Mouse (Mus musculus): ENCODE data around the gene Pnp.
"Not testable (repeated sequence)": the region's sequence is repeated elsewhere in the genome, so short reads cannot be mapped to it uniquely, and the experiment has no call there.

Pnp gene

DNA sequence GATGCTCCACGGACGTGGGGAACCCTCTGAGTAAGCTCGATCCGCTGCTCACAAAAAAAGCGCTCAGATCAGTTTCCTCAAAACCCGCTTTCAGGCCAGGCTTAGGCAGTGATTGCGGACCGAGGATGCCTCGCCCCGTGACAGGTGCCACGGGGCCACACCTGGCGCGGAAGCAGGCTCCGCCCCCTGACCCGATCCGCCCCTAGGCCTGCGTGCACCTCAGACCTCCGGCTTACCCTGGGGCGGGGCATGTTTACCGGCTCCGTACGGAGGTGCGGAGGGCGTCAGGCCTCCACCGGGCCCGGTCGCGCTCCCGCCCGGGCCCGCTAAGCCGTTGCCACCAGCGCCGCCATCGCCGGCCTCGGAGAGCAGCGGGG lies 517 bp upstream of the Pnp start:
- DNase-seq (ENCODE audit: low spot score) = no peak

- DNase-seq (ENCODE audit: low spot score) = no peak
Measured at GRCm38 (mm10) chr14:50931493-50932020, 675 bp downstream of the Pnp start.

- DNase-seq (ENCODE audit: low spot score) = no peak
Measured at GRCm38 (mm10) chr14:50936649-50937048, 5.8 kb downstream of the Pnp start.

DNA sequence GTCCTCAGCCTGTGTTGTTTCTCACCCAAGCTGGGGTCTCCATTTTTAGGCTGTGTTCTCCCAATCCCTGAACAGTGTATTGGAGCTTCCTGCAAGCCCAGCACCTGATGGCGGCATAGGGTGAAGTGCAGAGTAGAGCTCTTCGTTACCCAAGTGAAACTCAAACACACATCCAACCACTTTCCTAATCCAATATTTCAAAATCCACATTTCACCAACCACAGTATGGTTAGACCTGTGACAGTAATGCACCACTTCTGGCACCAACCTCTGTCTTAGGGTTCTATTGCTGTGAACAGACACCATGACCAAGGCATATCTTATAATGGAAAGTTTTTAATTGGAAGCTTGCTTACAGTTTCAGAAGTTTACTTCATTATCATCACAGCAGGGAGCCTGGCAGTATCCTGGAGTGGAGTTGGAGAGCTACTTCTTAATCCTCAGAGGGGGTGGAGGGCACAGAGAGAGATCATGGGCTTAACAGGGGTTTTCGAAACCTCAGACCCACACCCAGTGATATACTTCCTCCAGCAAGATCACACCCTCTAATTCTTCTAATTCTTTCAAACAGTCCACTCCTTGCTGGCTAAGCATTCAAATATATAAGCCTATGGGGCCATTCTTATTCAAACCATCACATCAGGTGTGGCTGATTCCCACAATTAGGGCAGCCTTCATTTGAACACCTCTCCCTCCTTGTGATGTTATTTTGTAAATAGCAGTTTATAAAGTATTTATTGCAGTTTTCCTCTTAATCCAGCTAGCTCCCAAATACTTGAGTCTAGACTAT lies 7.4 kb downstream of the Pnp start:
- no peak for DNase-seq (ENCODE audit: low spot score)

- DNase-seq (ENCODE audit: low spot score) = no peak
Measured at GRCm38 (mm10) chr14:50938940-50939339, 8.1 kb downstream of the Pnp start.

DNA sequence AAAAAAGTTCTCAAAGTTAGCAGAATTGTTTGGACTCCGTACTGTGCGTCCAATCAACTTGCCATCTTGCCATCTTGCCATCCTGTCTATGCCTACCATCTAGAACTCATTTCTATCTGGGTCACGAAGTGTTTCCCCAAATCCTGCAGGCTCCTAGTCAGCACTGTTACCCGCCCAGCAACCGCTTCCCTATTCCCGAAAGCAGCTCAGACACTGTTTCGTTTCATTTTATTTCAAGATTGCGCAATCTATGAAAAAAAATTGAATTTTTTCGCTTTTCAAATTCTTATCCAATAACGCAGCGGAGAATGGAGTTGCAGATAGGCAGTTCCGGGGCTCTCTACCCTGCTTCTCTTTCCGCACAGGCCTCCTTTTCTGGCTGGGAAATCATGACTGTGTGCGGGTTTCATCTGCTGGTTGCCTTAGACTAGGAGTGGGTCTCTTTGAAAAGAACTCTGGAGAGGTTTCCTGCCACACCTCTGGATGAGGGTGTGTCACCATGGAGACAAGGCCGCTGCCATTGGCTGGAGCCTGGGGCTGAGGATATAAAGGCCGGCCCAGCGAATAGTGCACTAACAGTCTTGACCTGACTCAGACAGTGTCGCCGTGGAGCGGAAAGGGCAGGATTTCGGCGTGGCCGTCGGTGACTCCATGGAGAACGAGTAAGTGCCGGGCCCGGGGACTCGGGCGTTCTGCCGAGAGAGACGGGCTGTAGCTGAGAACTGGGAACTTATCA lies 13.2 kb downstream of the Pnp start, which contains the start of gene Gm49342:
TSS of gene Gm49342 (plus strand) at position 586 of the 736 bp plus-strand sequence.
- DNase-seq (ENCODE audit: low spot score) = peak; percentile 93

GRCm38 (mm10) chr14:50944668-50945033 lies 13.8 kb downstream of the Pnp start:
- not testable (repeated sequence) for DNase-seq (ENCODE audit: low spot score)

DNA sequence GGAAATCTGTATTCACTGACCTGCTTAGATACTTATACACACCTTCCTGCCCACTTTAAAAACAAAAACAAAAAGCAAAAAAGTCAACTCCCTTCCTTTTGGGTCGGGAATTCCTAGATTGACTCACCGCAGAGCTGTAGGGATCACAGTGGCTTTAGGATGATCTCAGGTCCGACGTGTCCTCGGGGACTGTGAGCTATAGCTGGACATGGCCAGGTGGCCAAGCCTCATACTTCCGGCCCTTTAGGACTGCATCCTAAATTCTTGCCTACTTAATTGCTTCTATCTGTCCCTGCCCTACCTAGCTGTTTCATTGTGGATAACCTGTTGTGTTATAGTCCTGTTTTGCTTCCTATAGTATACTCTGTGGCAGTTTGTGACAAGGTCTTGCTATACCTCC lies 14.2 kb downstream of the Pnp start:
- DNase-seq (ENCODE audit: low spot score) = not testable (repeated sequence)

GRCm38 (mm10) chr14:50945526-50945925 lies 14.6 kb downstream of the Pnp start:
- not testable (repeated sequence) for DNase-seq (ENCODE audit: low spot score)

GRCm38 (mm10) chr14:50955487-50955886 lies 24.6 kb downstream of the Pnp start:
- no peak for DNase-seq (ENCODE audit: low spot score)

DNA sequence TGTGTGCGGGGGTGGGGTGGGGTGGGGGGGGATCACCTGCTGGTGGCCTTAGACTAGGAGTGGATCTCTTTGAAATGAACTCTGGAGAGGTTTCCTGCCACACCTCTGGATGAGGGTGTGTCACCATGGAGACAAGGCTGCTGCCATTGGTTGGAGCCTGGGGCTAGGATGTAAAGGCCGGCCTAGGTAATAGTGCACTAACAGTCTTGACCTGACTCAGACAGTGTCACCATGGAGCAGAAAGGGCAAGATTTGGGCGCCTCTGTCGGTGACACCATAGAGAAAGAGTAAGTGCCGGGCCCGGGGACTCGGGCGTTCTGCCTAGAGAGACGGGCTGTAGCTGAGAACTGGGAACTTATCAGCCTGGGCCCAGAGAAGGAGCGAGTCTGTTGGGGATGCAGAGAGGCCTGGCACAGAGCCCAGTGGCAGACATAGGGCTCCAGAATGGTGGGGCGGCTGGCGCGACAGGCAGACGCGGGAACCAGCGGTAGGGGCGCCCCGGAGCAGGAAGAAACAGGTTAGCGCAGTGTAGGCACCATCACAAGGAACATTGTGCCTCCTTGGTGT lies 25.1 kb downstream of the Pnp start, which contains the start of gene Pnp2:
TSS of gene Pnp2 (plus strand) at position 51 of the 567 bp plus-strand sequence.
- peak; percentile 61 for DNase-seq (ENCODE audit: low spot score)

DNA sequence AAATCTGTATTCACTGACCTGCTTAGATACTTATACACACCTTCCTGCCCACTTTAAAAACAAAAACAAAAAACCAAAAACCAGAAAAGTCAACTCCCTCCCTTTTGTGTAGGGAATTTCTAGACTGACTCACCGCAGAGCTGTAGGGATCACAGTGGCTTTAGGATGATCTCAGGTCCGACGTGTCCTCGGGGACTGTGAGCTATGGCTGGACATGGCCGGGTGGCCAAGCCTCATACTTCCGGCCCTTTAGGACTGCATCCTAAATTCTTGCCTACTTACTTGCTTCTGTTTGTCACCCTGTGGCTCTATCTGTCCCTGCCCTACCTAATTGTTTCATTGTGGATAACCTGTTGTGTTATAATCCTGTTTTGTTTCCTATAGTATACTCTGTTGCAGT lies 25.8 kb downstream of the Pnp start:
- not testable (repeated sequence) for DNase-seq (ENCODE audit: low spot score)

DNA sequence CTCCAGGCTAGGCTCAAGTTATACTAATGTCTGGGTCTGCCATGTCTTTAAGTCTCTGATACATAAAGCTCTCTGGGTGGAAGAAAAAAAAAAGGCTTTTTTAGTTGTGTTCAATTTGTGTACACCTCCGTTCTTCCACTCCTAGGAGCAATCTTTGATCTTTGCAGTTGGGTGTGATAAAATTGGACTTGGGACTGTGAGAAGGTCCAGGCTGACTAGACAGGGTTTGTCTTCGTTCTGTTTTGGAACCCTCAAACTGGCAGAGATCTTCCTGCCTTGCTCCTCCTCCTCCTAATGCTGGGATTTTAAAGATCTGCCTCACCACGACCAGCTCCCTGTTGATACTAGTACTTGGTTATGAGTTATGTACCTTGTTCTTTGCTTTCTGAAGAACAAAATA lies 26.3 kb downstream of the Pnp start:
- not testable (repeated sequence) for DNase-seq (ENCODE audit: low spot score)

GRCm38 (mm10) chr14:50958289-50958995 lies 27.6 kb downstream of the Pnp start:
- DNase-seq (ENCODE audit: low spot score) = not testable (repeated sequence)

GRCm38 (mm10) chr14:50968216-50968980 lies 37.5 kb downstream of the Pnp start:
- DNase-seq (ENCODE audit: low spot score) = no peak

DNA sequence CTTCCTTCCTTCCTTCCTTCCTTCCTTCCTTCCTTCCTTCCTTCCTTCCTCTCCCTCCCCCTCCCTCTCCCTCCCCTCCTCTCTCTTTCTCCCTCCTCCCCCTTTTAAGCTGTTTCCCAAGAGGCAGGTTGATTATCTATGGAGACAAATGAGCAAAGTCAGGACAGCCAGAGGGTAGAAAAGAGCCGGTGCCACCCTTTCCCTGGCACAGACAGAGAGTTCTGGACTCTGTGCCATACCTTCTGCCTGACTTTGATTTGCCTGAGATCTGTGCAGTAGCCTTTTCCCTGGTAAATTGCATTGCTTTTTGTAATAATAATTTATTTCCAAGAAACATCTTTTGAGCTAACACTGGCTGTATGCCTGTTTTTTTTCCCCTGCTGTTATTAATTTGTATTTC lies 38.2 kb downstream of the Pnp start:
- no peak for DNase-seq (ENCODE audit: low spot score)

DNA sequence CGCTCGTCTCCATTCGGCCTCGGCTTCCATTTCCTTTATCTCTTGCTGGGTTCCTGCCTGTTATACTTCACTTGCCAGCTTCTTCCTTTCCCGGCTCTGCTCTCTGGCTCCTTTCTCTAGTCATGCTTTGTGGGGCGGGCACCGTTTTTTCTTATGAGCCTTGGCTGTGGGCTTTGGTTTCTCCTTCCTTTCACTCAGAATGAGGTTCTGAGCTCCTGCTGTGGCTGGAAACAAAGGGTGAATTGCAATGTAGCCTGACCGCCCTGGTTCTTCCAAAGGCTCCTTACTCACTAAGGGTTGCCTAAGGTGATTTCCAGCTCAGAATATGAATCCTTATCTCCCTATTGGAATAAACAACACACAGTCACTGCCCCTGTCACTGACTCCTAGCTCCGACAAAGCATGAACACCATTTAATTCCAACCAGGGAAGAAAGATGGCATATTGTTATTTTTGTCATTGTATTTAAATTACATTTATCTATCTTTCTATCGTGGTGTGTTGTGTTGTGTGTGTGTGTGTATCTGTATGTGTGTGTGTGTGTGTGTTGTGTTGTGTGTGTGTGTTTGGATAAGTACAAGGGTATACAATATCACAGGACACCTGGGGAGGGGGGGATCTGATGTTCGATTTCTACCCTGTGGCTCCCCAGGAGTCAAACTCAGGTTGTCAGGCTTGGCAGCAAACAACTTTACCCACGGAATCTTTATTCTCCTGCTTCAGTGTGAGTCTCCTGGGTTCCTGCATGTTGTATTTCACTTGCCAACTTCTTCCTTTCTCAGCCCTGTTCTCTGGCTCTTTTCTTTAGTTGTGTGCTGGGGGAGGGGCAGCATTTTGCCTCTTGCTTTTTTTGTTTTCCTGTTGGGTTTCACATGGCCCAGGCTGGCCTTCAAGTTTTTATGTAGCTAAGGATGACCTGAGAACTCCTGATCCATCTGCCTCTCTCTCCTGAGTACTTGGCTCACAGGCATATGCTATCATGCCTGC lies 39.0 kb downstream of the Pnp start:
- DNase-seq (ENCODE audit: low spot score) = no peak

DNA sequence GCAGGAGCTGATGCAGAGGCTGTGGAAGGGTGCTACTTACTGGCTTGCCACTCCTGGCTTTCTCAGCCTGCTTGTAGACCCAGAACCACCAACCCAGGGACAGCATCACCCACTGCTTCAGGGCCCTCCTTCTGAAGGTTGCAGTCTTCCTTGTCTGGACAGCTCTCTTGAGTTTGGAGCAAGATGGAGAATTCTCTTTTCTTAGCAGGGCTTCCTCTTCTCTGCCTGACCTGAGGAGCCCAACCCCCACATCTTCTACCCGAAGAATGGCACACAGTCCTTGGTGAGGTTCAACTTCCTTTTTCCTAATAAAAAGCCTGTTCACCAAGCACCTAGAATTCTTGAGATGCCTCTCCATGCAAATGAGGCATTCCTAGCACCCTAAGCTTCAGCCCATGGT lies 39.9 kb downstream of the Pnp start:
- no peak for DNase-seq (ENCODE audit: low spot score)

GRCm38 (mm10) chr14:50973054-50973453 lies 42.2 kb downstream of the Pnp start:
- DNase-seq (ENCODE audit: low spot score) = not testable (repeated sequence)

GRCm38 (mm10) chr14:50973700-50974099 lies 42.8 kb downstream of the Pnp start:
- DNase-seq (ENCODE audit: low spot score) = no peak

Data from ovary, postnatal 36 days (tissue).